Mouse (Mus musculus): ENCODE results near the gene Slc25a20. TPM values are rescaled to one million over a fixed set of nuclear protein-coding genes. Genes with fewer than 3 reads are reported as not detected.

Gene Slc25a20
- 30.9 and 34.3 TPM in 2 replicates for polyA plus RNA-seq (2015; fragmentation: Nextera tagmentation; extraction: Ambion mirVana)

DNA sequence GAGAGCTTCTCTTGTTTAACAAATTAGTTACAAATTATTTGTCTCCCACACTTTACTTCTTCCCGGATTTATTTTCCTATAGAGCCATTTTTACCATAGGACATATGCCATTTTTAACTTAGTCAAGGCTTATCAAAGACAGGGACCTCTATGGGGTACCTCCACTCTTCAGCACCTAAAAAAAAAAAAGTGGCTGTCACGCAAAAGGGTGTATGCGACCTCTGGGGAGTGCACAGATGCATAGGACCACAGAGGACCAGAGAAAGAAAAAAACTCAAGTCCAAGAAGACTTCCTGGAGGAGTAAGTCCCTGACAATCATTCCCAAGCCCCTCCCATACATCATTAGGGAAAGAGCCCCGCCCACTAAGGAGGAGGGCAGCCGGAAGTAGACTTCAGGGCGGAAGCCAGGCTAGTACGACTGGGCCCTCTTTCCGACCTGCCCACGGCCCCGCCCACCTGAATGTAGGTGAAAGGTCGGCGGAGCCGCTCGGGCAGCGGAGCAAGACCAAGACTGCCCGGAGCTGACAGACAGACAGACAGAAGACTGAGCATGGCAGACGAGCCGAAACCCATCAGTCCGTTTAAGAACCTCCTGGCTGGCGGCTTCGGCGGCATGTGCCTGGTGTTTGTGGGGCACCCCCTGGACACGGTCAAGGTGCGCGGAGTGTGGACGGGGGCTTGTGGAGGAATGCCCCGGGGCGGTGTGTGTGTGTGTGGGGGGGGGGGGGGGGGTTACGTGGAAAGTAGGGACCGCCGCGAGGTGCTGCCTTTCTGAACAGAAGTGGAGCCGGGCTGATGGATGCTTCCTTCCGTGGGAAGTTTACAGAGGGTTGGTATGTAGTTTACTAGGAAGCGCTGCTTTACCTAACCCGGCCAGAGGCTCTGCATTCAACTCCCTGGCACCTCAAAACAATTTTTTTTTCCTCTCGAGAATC lies at the start of gene Slc25a20:
Gene Slc25a20, plus strand, starts transcription at position 412 of the 936 bp plus-strand sequence.

DNA sequence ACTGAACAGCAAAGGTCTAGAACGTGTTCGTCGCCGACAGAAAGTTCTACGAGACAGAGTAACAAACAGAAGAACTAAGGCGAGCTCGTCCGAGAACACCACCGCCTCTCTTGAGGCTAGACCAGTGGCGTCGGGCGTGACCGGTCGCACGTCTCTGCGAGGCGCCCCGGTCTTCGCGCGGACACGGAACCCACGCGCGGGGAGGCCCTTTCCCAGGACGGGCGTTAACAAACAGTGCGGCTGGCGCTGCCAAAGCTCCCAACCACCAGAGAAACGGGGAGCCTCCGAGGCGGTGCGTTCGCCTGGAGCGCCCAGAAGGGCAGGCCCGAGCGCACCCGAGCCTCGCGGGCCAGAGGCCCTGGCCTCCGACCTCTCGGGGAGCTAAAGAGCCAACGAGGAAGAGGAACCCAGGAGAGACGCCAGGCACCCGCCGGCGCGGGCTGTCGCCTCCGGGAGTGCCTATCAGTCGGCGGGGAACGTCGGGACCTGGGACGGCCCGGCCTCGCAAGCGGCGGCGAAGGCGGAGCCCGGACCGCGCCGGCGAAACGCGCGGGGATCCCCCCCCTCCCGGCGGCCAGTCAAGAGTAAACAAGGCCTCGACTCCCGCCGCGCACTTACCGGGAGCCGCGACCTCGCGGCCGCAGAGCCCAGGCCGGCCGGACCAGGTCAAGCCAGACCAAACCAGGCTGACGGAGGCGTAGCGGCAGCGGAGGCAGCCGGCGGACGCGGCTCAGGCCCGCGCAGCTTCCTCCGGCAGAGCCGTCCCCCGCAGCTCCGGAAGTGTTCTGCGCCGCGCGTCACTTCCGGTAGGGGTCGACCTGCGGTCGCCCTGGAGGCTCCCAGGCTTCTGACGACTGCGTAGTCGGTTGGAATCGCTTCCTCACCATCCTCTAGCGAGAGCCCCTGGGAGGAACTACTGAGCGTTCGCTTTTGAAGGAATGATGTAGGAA lies 13.0 kb upstream of the Slc25a20 start, which contains the start of gene Arih2:
Gene Arih2, minus strand, starts transcription at position 776 of the 950 bp plus-strand sequence.

DNA sequence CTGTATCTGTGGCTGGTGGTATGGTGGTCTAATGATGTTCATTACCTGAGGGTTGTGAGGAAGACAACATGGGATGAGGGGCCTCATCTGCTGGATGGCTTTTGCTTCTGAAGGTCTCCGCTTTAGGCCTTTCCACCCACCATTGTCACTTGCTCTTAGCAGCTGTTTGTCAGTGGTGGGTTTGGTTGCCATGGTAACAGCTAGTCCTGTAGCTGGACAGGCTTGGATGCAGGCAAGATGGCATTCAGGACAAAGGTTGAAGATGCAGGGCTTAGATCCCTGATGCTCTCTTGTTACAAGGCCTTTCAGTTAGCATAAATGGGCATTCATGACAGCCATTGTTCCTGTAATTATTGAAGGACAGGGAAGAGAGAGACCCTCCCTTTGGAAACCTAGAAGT lies 27.2 kb downstream of the Slc25a20 start, which contains the start of gene Prkar2a:
Gene Prkar2a, plus strand, starts transcription at position 209 of the 400 bp plus-strand sequence.

Other genes starting within 250 kb of the Slc25a20 start
- 0.32 and 0.34 TPM in 2 replicates for gene Ccdc36, start 233.6 kb upstream of the Slc25a20 start, polyA plus RNA-seq (2015; fragmentation: Nextera tagmentation; extraction: Ambion mirVana)
- gene BC048562, start 225.6 kb upstream of the Slc25a20 start, polyA plus RNA-seq (2015; fragmentation: Nextera tagmentation; extraction: Ambion mirVana): not detected in 2 replicates
- gene Ccdc71, start 201.6 kb upstream of the Slc25a20 start, polyA plus RNA-seq (2015; fragmentation: Nextera tagmentation; extraction: Ambion mirVana): 20.1 and 25.2 TPM in 2 replicates
- 16.0 and 20.4 TPM in 2 replicates for gene Klhdc8b, start 200.5 kb upstream of the Slc25a20 start, polyA plus RNA-seq (2015; fragmentation: Nextera tagmentation; extraction: Ambion mirVana)
- 8.5 and 13.8 TPM in 2 replicates for gene Lamb2, start 182.4 kb upstream of the Slc25a20 start, polyA plus RNA-seq (2015; fragmentation: Nextera tagmentation; extraction: Ambion mirVana)
- 26.9 and 32.9 TPM in 2 replicates for gene Usp19, start 171.5 kb upstream of the Slc25a20 start, polyA plus RNA-seq (2015; fragmentation: Nextera tagmentation; extraction: Ambion mirVana)
- 66.4 and 70.2 TPM in 2 replicates for gene Qars, start 154.4 kb upstream of the Slc25a20 start, polyA plus RNA-seq (2015; fragmentation: Nextera tagmentation; extraction: Ambion mirVana)
- gene Qrich1, start 145.3 kb upstream of the Slc25a20 start, polyA plus RNA-seq (2015; fragmentation: Nextera tagmentation; extraction: Ambion mirVana): 44.9 and 46.3 TPM in 2 replicates
- gene Impdh2, start 101.8 kb upstream of the Slc25a20 start, polyA plus RNA-seq (2015; fragmentation: Nextera tagmentation; extraction: Ambion mirVana): 133 and 142 TPM in 2 replicates
- gene Ndufaf3, start 94.7 kb upstream of the Slc25a20 start, polyA plus RNA-seq (2015; fragmentation: Nextera tagmentation; extraction: Ambion mirVana): 35.2 and 36.8 TPM in 2 replicates
- gene Dalrd3, start 92.2 kb upstream of the Slc25a20 start, polyA plus RNA-seq (2015; fragmentation: Nextera tagmentation; extraction: Ambion mirVana): 41.3 and 48.5 TPM in 2 replicates
- 14.2 and 15.7 TPM in 2 replicates for gene Wdr6, start 83.3 kb upstream of the Slc25a20 start, polyA plus RNA-seq (2015; fragmentation: Nextera tagmentation; extraction: Ambion mirVana)
- gene P4htm, start 64.4 kb upstream of the Slc25a20 start, polyA plus RNA-seq (2015; fragmentation: Nextera tagmentation; extraction: Ambion mirVana): 1.7 and 2.4 TPM in 2 replicates
- 29.6 and 33.5 TPM in 2 replicates for gene Arih2, start 12.7 kb upstream of the Slc25a20 start, polyA plus RNA-seq (2015; fragmentation: Nextera tagmentation; extraction: Ambion mirVana)
- gene Prkar2a, start 27.2 kb downstream of the Slc25a20 start, polyA plus RNA-seq (2015; fragmentation: Nextera tagmentation; extraction: Ambion mirVana): 5.9 and 8.6 TPM in 2 replicates
- gene Ip6k2, start 121.7 kb downstream of the Slc25a20 start, polyA plus RNA-seq (2015; fragmentation: Nextera tagmentation; extraction: Ambion mirVana): 16.3 and 19.8 TPM in 2 replicates
- gene Nckipsd, start 146.3 kb downstream of the Slc25a20 start, polyA plus RNA-seq (2015; fragmentation: Nextera tagmentation; extraction: Ambion mirVana): 7.3 and 7.6 TPM in 2 replicates
- 0.73 and 1.3 TPM in 2 replicates for gene Celsr3, start 164.2 kb downstream of the Slc25a20 start, polyA plus RNA-seq (2015; fragmentation: Nextera tagmentation; extraction: Ambion mirVana)
- gene Slc26a6, start 191.2 kb downstream of the Slc25a20 start, polyA plus RNA-seq (2015; fragmentation: Nextera tagmentation; extraction: Ambion mirVana): 1.9 and 4.6 TPM in 2 replicates

Data from spleen, postnatal 0 days (tissue).